Mouse (Mus musculus) urinary bladder, adult 2 months (tissue): ENCODE results near the gene Ndufb2. TPM values are rescaled to one million over a fixed set of nuclear protein-coding genes. Genes with fewer than 3 reads are reported as not detected.

ENCODE experiments used
- DNase-seq: peaks from one replicate; pipeline ENCODE4 v3.0.0; 2022; ENCODE audit warnings: low spot score
- polyA plus RNA-seq: library from polyadenylated mRNA; depleted of rRNA; stranded (reverse); fragments of >200 nt; gene quantifications from 2 replicates; pipeline ENCODE4 v1.2.3, GENCODE M21; 2012; rRNA removed

The Ndufb2 gene
- polyA plus RNA-seq, 1 experiment = 189 TPM

DNA sequence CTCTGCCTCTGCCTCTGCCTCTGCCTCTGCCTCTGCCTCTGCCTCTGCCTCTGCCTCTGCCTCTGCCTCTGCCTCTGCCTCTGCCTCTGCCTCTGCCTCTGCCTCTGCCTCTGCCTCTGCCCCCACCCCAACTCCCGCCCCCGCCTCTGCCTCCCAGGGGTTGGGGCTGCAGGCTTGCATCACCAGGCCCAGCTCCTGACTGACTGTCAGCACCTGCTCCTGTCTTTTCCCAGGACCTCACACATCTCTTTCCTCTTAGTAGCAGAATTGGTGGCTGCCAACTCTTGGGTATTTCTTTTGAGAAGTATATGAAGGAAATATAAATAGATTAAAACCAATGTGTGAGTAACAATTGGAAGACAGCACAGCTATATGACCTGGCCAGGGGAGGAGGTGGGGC, 11.8 kb upstream of the Ndufb2 start:
- DNase-seq = no peak

DNA sequence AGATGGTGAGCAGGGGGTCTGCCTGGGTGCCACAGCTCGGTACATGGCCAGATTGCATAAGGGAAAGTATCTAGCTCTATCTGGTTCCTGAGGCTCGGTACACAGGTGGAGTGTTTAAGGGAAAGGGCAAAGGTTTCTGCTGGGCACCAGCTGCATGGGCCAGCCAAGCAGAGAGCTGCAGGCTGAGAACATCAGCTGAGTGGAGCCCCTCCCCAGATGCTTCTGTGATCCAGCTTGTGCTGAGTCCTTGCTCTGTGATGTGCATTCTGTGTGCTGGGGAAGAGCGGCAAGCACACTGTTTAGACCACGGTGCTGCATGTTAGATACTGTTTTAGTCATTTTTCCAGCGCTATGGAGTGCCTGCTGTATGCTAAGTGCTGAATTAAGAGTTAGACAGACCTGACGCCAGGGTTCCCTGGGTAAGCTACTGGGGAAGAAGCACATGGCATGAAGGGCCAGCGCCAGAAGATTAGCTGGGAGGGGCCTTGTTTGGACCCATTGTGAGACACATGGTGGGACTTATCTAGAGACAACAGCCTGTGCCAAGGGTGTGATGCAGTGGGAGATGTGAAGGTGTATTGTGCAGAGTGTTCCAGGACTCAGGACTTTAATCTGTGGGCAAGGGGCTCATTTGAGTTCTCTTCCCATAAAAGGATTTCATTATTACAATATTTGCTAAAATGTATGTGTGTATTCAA, 11.1 kb upstream of the Ndufb2 start:
- no peak for DNase-seq

DNA sequence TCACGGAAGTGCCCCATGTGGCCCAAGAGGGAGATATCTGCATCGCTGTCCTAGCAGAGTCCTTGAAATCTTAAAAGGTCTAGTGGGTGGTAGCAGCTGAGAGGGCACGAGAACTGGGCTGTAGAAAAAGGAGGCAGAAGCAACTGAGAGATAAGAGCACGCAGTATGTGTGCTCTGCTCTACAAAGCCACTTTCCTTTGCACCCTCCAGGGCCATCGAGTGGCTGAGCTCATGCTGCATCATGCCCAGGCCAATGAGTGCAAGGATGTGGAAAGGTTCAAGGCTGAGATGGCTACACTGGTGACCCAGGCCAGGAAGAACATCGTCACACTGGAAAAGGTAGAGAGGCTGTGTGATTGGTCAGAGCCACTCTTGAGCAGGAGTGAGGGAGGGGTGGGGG, 6.9 kb upstream of the Ndufb2 start, which contains the start of gene Gm42420:
Gene Gm42420 (plus strand): TSS at position 237 of the 400 bp plus-strand sequence.
- DNase-seq = no peak

DNA sequence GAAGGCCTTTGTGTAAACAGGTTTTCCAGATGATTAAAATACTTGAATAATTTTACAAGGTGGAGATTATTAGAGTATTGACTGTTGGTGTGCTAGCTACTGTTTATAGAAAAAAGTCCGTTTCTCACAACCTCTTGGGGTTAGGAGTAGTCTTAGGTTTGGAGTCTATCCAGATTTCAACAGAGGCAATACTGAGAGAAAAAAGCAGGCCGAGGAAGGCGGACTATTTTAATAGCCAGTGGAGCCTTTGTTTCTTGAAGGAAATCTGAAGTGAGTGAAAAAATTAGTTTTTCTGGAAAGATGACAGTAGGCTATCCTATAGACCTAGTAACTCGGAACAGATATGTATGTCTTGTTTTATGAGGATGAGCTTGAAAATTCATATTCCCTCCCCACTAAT, 893 bp upstream of the Ndufb2 start:
- DNase-seq = no peak

DNA sequence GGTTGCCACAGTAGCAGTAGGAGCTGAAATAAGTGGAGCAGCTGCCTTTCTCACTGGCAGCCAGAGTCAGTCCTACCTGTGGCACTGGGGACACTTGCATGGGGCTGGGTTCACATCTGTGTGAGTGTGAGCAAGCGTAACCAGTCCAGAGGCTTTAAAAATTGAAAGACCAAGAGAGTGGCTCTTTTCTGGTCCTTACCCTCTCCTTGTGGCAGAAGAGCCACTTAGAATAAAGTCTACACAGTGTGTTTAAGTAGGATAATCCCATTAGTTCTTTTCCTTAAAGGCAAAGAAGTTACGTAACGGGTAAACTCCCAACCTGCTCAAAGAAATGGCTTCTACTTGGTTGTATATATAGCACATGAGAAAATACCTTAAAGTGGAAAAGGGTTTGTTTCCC, 8.5 kb downstream of the Ndufb2 start:
- no peak for DNase-seq

DNA sequence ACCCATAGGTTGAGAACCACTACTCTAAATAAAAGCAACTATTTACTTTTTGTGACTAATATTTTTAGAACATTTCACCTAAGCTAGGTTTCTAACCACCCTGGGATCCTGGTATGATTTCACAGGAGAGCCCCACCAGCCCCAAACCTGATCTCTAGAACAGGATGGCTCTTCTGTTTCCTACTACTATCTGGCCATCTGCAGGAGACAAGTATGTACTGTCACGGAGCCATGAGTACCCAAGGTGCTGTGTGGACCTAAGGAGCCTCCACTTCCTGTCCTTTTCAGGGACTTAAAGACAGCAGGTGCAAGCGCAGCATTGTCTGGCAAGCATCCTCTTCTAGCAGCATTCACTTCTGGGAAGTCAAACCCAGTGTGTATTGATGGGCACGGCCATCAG, 9.5 kb downstream of the Ndufb2 start:
- DNase-seq = no peak

DNA sequence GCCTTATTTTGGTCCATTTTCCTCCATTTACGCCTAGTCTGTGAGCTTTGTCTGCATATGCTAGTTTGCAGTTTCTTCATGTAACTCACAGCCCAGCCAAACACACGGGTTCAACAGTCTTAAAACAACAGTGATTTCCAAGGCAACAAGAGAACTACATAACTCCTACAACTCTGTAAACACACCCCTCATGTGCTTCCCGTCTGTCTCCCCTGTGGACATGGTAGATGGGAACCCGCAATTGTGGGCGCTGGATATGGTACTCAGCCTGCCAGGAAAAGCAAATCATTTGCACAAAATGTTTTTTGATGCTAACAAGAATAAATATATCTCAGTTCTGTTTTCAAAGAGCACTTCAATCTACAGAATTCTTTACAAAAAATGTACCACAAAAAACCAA, 12.2 kb downstream of the Ndufb2 start:
- DNase-seq = no peak

DNA sequence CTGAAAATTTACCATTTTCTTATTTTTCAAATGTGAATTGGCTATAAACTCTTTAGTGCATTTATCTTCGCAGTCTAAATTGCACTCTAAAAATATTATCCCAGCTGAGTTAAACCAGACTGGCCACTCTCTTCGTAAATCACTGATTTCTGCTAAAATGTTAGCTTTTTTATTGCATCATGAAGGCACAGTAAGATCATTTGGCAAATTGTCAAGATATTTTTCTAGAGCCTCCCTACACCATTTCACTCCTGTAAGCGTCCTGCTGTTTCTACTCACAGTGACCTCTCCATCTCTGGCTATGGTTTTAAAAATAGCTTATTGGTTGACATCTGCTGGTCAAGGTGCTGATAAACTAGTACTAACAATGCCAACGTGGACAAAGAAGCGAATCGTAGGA, 13.7 kb downstream of the Ndufb2 start:
- DNase-seq = no peak

DNA sequence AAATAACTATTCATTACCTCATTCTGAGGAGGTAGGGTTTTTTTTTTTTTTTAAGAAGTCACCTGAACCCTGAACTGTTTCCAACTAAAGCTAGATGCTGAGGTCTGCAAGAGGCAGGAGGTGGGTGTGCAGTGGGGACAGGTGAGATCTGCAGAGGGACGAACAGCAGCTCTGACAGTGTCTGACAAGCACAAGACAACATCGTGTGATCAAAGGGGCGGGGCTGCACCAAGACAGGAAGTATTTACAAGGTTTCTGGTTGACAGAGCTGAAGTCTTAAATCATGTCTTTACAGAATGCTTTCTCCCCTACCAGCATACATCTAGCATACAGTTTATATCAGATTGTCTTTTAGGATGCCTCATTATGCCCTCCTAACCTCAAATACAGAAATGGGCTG, 14.5 kb downstream of the Ndufb2 start:
- no peak for DNase-seq

DNA sequence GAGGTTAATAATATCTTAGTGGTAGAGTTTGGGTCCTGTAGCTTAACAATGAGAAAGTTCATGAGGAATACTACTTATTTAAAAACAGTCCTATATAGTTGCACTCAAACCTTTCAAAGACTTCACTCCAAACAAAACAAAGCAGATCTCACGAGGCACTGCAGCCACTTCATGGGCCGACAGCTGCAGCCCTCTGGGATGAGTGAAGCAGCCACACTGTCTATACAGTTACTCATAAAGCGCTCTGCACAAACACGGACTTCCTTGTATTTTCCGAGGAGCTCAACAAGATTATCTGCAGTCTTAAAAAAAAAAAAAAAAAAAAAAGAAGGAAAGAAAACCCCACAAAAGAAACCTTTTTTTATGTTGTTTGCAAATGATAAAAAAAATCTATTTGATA, 15.0 kb downstream of the Ndufb2 start:
- DNase-seq = no peak

DNA sequence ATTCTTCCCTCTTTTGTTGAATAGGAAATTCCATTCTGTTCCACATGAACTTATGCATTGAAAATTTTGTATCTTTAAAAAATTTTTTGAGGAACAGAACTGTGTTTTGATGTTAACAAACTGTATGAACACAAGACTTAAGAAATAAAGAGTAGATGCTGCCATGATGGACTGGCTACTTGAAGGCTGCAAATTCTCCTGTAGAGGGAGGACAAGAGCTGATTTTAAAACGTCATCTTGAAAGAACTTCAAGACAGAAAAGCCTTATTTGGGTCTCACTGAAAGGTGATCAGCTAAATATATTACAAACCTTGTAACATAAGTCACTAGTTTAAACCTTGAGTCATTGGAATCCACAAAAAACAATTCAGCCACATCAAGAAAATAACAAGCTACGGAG, 17.8 kb downstream of the Ndufb2 start:
- no peak for DNase-seq

DNA sequence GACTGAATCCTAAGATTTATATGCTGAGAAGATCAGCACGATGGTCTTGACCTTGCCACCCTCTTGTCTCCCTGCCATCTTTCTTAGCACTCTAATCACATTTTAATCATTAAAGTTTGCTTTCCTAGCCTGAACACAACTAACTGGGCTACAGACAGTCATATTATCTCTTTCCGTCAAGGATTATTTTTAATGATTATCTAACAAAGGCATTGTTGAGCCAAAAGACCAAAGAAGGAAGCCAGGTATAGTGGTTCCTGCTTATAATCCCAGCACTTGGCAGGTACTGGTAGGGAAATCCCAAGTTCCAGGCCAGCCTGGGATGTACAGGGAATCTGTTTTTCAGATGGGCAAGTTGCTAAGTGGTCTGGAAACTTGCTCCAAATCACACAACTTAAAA, 18.9 kb downstream of the Ndufb2 start:
- no peak for DNase-seq

Other genes starting within 250 kb of the Ndufb2 start
- 28.9 and 30.4 TPM in 2 replicates for gene Slc37a3, start 214.9 kb upstream of the Ndufb2 start, polyA plus RNA-seq
- gene Rab19, start 211.4 kb upstream of the Ndufb2 start, polyA plus RNA-seq = 7.8 and 8.3 TPM in 2 replicates
- gene Mkrn1, start 172.1 kb upstream of the Ndufb2 start, polyA plus RNA-seq = 39.2 and 45.7 TPM in 2 replicates
- gene Dennd2a, start 34.7 kb upstream of the Ndufb2 start, polyA plus RNA-seq = 10.8 and 14.9 TPM in 2 replicates
- gene Adck2, start 18.7 kb upstream of the Ndufb2 start, polyA plus RNA-seq = 19.4 and 21.9 TPM in 2 replicates
- gene Gm42420, start 6.8 kb upstream of the Ndufb2 start, polyA plus RNA-seq = 1.2 and 1.9 TPM in 2 replicates
- gene Braf, start 132.9 kb downstream of the Ndufb2 start, polyA plus RNA-seq = 22.1 and 24.6 TPM in 2 replicates
- 145 and 195 TPM in 2 replicates for gene Mrps33, start 218.4 kb downstream of the Ndufb2 start, polyA plus RNA-seq